In the genomic region with DNA sequence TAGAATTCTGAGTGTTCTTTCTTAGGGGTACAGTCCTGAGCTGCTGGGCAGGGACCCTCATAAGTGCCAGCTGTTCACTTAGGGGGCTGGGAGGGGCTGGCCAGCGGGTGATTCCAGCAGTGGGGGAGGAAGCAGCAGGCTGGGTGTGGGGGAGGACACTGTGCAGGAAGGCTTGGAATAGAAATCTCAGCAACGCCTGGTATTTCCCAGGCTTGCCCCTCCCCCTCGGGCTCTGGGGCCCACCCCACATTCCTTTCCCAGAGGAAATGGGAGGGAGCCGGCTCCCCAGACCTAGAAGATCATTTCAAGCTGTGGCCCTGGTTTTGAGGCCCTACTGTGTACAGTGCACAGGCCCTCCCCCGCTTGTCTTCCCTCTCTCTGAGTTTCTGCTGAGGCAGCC, we compare ENCODE assay signal across 9 mouse cellular contexts. TPM values are rescaled to one million over a fixed set of nuclear protein-coding genes. Genes with fewer than 3 reads are reported as not detected.
DNase-seq lines count a peak whose midpoint lies in the region; ATAC-seq lines count a peak whose summit lies in the region.
"Had no signal": no experiment of that assay in that cellular context is flagged by ENCODE, and none has a peak within 500 bp of the region (broad histone marks: within the 10 kb centered on the region; RNA-seq: fewer than 3 reads in every experiment).

No protein-coding gene starts in this region.

- no peak overlapping the region for H3K9ac ChIP-seq in embryonic facial prominence, embryonic 12.5 days
- no peak overlapping the region for H3K9ac ChIP-seq in limb, embryonic 12.5 days (replicated peaks)
- 0 out of 2 replicates have a peak overlapping the region, but pooled peaks have one; percentile 12 for H3K9ac ChIP-seq in neural tube, embryonic 13.5 days
- H3K9ac ChIP-seq: liver, embryonic 14.5 days had no signal

- no peaks in the 10 kb centered on the region for H3K36me3 ChIP-seq in embryonic facial prominence, embryonic 12.5 days
- no peaks in the 10 kb centered on the region for H3K36me3 ChIP-seq in limb, embryonic 12.5 days
- H3K36me3 ChIP-seq in neural tube, embryonic 13.5 days: no peaks in the 10 kb centered on the region

- intact Hi-C loops in heart, postnatal 25 days (cut with DNase I): no loop called here

- WGBS in embryonic facial prominence, embryonic 12.5 days: 5% methylated on average over 5 of the region's 5 CpGs
- WGBS in limb, embryonic 12.5 days: 9% methylated on average over 5 of the region's 5 CpGs
- WGBS in neural tube, embryonic 13.5 days: 16% methylated on average over 5 of the region's 5 CpGs

- peaks cover 77% of the 10 kb centered on the region for H3K4me1 ChIP-seq in embryonic facial prominence, embryonic 12.5 days
- peaks cover 78% of the 10 kb centered on the region for H3K4me1 ChIP-seq in limb, embryonic 12.5 days (replicated peaks)
- peaks cover 64% of the 10 kb centered on the region for H3K4me1 ChIP-seq in neural tube, embryonic 13.5 days (replicated peaks)

- H3K4me2 ChIP-seq in embryonic facial prominence, embryonic 12.5 days (replicated peaks): no peak overlapping the region
- H3K4me2 ChIP-seq in limb, embryonic 12.5 days: peak overlapping the region; percentile 29
- H3K4me2 ChIP-seq in neural tube, embryonic 13.5 days: no peak overlapping the region

- H3K9me3 ChIP-seq in embryonic facial prominence, embryonic 12.5 days: no peaks in the 10 kb centered on the region
- H3K9me3 ChIP-seq in limb, embryonic 12.5 days: no peaks in the 10 kb centered on the region
- no peaks in the 10 kb centered on the region for H3K9me3 ChIP-seq in neural tube, embryonic 13.5 days

- ATAC-seq in embryonic facial prominence, embryonic 12.5 days (ENCODE audit: insufficient number of reproducible peaks, insufficient read depth, low FRiP score, low TSS enrichment): no peak
- ATAC-seq in limb, embryonic 12.5 days (ENCODE audit: insufficient number of reproducible peaks, insufficient read depth, low FRiP score, low TSS enrichment, low read depth): peak; percentile 7; the same call in 1 of the 2 replicates
- no peak for ATAC-seq in neural tube, embryonic 13.5 days (ENCODE audit: low read depth)

- H3K27ac ChIP-seq in embryonic facial prominence, embryonic 12.5 days: peak overlapping the region; percentile 51
- peak overlapping the region; percentile 78 for H3K27ac ChIP-seq in limb, embryonic 12.5 days
- peak overlapping the region; percentile 49 for H3K27ac ChIP-seq in neural tube, embryonic 13.5 days (replicated peaks)

- H3K27me3 ChIP-seq in embryonic facial prominence, embryonic 12.5 days: peaks cover 8% of the 10 kb centered on the region; the same call in 1 of the 2 replicates
- H3K27me3 ChIP-seq in limb, embryonic 12.5 days: peaks cover 23% of the 10 kb centered on the region
- peaks cover 48% of the 10 kb centered on the region for H3K27me3 ChIP-seq in neural tube, embryonic 13.5 days

- H3K4me3 ChIP-seq in embryonic facial prominence, embryonic 12.5 days: no peak overlapping the region
- H3K4me3 ChIP-seq in limb, embryonic 12.5 days (replicated peaks): no peak overlapping the region
- H3K4me3 ChIP-seq in neural tube, embryonic 13.5 days: no peak overlapping the region

- DNase-seq in right cerebral cortex, adult 2 months (ENCODE audit: low spot score in 2 of 2): peak; percentile 59 to 64
- DNase-seq in right cerebral cortex, postnatal 4 days: no peak
- peak; percentile 82 for DNase-seq in heart, postnatal 25 days (ENCODE audit: low spot score)
- no peak for DNase-seq in cerebellum, adult 9-11 months
- DNase-seq in cerebellum, postnatal 36 days: no peak

RNA-seq across cellular contexts. Expression of a gene that starts 22.4 kb away (rescaled TPM):
- 8.5 and 10.1 TPM in 2 replicates for polyA plus RNA-seq in embryonic facial prominence, embryonic 12.5 days (2016; fragmentation: Nextera tagmentation; extraction: Ambion mirVana)
- 10 to 100 TPM; 14.8 to 19.4 TPM for total RNA-seq in heart, postnatal 25 days (2021)
- polyA plus RNA-seq in limb, embryonic 12.5 days (2016; fragmentation: Nextera tagmentation; extraction: Ambion mirVana): 7.3 and 7.4 TPM in 2 replicates
- 6.8 and 7.4 TPM in 2 replicates for polyA plus RNA-seq in neural tube, embryonic 13.5 days (2015; fragmentation: Nextera tagmentation; extraction: Ambion mirVana)

Comparison
In these comparisons a context has a peak if more than half of its experiments do, and no peak if none do; other contexts are left out.
1. DNase-seq: peak in right cerebral cortex, adult 2 months (2 of 2) and heart, postnatal 25 days (single experiment); none in right cerebral cortex, postnatal 4 days (single experiment), cerebellum, adult 9-11 months (single experiment) and cerebellum, postnatal 36 days (0 of 2).
2. Peak in every context shown above with its lines, with median percentiles within 50 percentile points of each other: H3K27ac ChIP-seq.